Mouse (Mus musculus): ENCODE measurements around the gene Rhebl1. TPM values are rescaled to one million over a fixed set of nuclear protein-coding genes. Genes with fewer than 3 reads are reported as not detected.
"Not testable (repeated sequence)": the region's sequence is repeated elsewhere in the genome, so short reads cannot be mapped to it uniquely, and the experiment has no call there.

Gene Rhebl1
- polyA plus RNA-seq, 1 experiment from 2014 or later: 27.9 TPM

- Histone ChIP-seq H3K4me1 (peaks cover 9% of the 10 kb centered on the region; the same call in 1 of the 2 replicates), H3K27ac (no peak overlapping the region), H3K27me3 (ENCODE audit: low read depth, poor library complexity, severe bottlenecking) (no peaks in the 10 kb centered on the region), H3K36me3 (peaks cover 7% of the 10 kb centered on the region; the same call in 1 of the 2 replicates), H3K4me3 (no peak overlapping the region), H3K9me3 (replicated peaks) (no peaks in the 10 kb centered on the region)
- 78% methylated on average over 3 of the region's 3 CpGs for WGBS
- no peak for DNase-seq (ENCODE audit: low spot score)
These were observed 30.3 kb upstream of the Rhebl1 start for GRCm38 (mm10) chr15:98924682-98925081.

DNA sequence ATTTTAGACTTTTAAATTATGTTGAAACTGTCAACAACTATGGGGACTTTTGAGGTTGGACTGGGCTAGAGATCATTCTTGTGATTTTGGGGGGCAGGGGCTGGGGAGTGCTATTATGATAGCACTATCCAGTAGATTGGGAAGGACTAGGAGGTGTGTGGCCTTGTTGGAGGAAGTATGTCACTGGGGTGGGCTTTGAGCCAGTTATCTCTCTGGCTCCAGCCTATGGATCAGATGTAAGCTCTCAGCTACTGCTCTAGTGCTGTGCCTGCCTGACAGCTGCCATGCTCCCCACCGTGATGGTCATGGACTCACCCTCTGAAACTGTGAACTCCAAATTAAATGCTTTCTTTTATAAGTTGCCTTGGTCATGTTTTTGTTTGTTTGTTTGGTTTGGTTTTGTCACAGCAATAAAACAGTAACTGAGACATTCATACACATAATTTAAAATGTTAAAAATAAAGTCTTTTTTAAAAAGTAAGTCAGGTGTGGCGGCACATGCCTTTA, 28.7 kb upstream of the Rhebl1 start:
- DNase-seq (ENCODE audit: low spot score): no peak
- no peaks in the 10 kb centered on the region for H3K9me3 ChIP-seq (replicated peaks)
- no peak overlapping the region for H3K27ac ChIP-seq
- no peaks in the 10 kb centered on the region for H3K27me3 ChIP-seq (ENCODE audit: low read depth, poor library complexity, severe bottlenecking)
- H3K4me3 ChIP-seq: no peak overlapping the region
- H3K4me1 ChIP-seq: peaks cover 6% of the 10 kb centered on the region; the same call in 1 of the 2 replicates
- WGBS: 84% methylated on average over 2 of the region's 2 CpGs
- H3K36me3 ChIP-seq: peaks cover 7% of the 10 kb centered on the region; the same call in 1 of the 2 replicates

DNA sequence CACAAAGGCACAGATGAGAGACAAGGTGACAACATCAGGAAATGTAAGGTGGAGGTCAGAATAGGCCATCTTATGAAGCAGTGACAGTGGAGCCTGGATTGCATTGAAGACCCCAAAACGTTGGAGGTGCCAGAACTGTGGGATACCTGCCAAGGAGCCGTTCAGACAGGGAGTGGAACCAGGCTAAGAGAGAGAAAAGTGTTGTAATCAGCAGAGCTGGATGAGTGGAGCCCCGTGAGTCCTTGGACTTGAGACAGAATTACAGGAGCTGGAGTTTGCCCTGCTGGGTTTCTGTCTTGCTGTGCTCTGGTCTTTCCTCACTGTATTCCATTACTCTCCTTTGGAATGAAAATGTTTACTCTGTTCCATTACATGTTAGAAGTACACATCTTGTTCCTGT, 28.2 kb upstream of the Rhebl1 start:
- DNase-seq (ENCODE audit: low spot score): no peak
- H3K27me3 ChIP-seq (ENCODE audit: low read depth, poor library complexity, severe bottlenecking): no peaks in the 10 kb centered on the region
- H3K4me1 ChIP-seq: peaks cover 6% of the 10 kb centered on the region; the same call in 1 of the 2 replicates
- peaks cover 7% of the 10 kb centered on the region; the same call in 1 of the 2 replicates for H3K36me3 ChIP-seq
- no peak overlapping the region for H3K4me3 ChIP-seq
- 67% methylated on average over 3 of the region's 3 CpGs for WGBS
- no peaks in the 10 kb centered on the region for H3K9me3 ChIP-seq (replicated peaks)
- no peak overlapping the region for H3K27ac ChIP-seq

DNA sequence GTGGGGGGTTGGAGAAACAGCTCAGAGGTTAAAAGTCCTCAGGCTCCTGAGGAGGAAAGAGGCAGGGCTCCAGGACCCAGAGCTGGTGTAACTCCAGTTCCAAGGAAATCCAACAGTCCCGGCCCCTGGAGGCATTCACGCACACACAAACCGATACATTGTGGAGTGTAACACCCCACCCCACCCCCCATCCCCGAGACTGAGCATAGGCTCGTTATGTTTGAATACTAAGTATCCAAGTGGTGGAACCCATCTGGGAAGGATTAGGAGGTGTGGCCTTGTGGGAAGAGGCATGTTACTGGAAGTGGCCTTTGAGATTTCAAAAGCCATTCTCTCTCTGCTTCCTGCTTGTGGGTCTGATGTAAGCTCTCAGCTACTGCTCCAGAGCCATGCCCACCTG, 27.2 kb upstream of the Rhebl1 start:
- no peak overlapping the region for H3K27ac ChIP-seq
- WGBS: 80% methylated on average over 5 of the region's 5 CpGs

DNA sequence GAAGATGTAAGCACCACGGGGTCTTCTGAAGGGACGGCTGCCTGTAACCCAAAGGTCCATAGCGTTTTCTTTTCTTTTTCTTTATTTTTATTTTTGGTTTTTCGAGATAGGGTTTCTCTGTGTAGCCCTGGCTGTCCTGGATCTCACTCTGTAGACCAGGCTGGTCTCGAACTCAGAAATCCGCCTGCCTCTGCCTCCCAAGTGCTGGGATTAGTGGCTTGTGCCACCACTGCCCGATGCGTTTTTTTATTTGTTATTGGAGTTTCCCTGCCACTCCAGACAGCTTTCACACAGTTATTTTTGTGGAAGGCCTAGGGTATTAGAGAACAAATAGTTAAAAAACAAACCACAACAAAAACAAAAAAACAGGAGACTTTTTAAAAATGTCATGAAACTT, 24.2 kb upstream of the Rhebl1 start:
- peaks cover 27% of the 10 kb centered on the region for H3K36me3 ChIP-seq
- not testable (repeated sequence) for H3K27me3 ChIP-seq (ENCODE audit: low read depth, poor library complexity, severe bottlenecking); H3K9me3 ChIP-seq (replicated peaks); DNase-seq (ENCODE audit: low spot score)
- peaks cover 20% of the 10 kb centered on the region for H3K4me1 ChIP-seq
- 27% methylated on average over 8 of the region's 8 CpGs for WGBS
- peak overlapping the region; percentile 80 for H3K4me3 ChIP-seq
- peak overlapping the region; percentile 94 for H3K27ac ChIP-seq

More for the DNA sequence above, 27.2 kb upstream of the Rhebl1 start:
- Histone ChIP-seq H3K4me3 (no peak overlapping the region), H3K4me1 (peaks cover 13% of the 10 kb centered on the region), H3K36me3 (peaks cover 7% of the 10 kb centered on the region; the same call in 1 of the 2 replicates), H3K27me3 (ENCODE audit: low read depth, poor library complexity, severe bottlenecking) (no peaks in the 10 kb centered on the region), H3K9me3 (replicated peaks) (no peaks in the 10 kb centered on the region)
- DNase-seq (ENCODE audit: low spot score): no peak

- Histone ChIP-seq H3K4me3 (peak within 1 kb of the TSS; percentile 80), H3K36me3 (peaks cover 33% of the 10 kb centered on the region), H3K9me3 (replicated peaks) (no peaks in the 10 kb centered on the region), H3K4me1 (peaks cover 20% of the 10 kb centered on the region), H3K27ac (peak within 1 kb of the TSS; percentile 94), H3K27me3 (ENCODE audit: low read depth, poor library complexity, severe bottlenecking) (no peaks in the 10 kb centered on the region)
- DNase-seq (ENCODE audit: low spot score): peak; percentile 96
- under 1% methylated on average over 79 of the region's 82 CpGs for WGBS
These were observed 23.5 kb upstream of the Rhebl1 start, which contains the start of gene Lmbr1l for GRCm38 (mm10) chr15:98917538-98918498. Gene Lmbr1l (minus strand): TSS chr15:98918231.

DNA sequence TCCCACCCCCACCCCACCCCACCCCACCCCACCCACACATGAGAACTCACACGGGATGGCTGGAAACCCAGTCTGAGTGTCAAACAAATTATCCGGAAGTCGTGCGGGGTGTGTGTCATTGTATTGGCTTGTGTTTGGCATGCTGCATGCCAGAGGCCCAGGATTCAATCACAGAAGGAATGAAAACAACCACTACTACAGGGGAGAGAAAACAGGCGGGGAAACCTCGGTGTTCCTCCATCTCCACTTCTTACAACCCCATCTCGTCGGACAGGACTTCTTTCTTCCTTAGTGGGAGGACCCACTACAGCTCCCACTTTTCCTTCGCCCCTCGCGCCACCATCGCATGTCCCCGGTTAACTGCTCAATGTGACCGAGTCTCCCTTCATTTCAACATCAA, 22.8 kb upstream of the Rhebl1 start:
- peak overlapping the region; percentile 80 for H3K4me3 ChIP-seq
- peaks cover 20% of the 10 kb centered on the region for H3K4me1 ChIP-seq
- WGBS: under 1% methylated on average over 14 of the region's 14 CpGs
- H3K9me3 ChIP-seq (replicated peaks): no peaks in the 10 kb centered on the region
- peak overlapping the region; percentile 94 for H3K27ac ChIP-seq
- H3K36me3 ChIP-seq: peaks cover 41% of the 10 kb centered on the region
- DNase-seq (ENCODE audit: low spot score): no peak
- no peaks in the 10 kb centered on the region for H3K27me3 ChIP-seq (ENCODE audit: low read depth, poor library complexity, severe bottlenecking)

DNA sequence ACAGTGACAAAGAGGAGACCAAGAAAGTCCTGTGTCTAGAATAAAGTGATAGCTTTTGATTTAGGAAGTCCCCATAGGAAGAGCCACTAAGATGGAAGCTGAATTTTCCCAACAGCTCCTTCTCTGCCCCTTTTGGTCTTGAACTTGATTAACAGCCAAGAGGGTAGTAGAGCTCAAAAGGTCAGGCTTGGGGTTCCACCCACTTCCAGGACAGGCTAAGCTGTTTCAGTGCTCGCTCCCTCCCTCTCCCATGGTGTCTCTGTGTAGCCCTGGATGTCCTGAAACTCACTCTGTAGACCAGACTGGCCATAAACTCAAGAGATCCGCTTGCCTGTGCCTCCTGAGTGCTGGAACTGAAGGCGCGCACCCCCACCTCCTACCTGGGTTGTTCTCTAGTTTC, 21.7 kb upstream of the Rhebl1 start:
- Histone ChIP-seq H3K36me3 (peaks cover 47% of the 10 kb centered on the region), H3K27ac (no peak overlapping the region), H3K4me1 (peaks cover 20% of the 10 kb centered on the region), H3K9me3 (replicated peaks) (no peaks in the 10 kb centered on the region), H3K27me3 (ENCODE audit: low read depth, poor library complexity, severe bottlenecking) (no peaks in the 10 kb centered on the region), H3K4me3 (peak overlapping the region; percentile 80)
- DNase-seq (ENCODE audit: low spot score): no peak
- WGBS: 85% methylated on average over 4 of the region's 4 CpGs

DNA sequence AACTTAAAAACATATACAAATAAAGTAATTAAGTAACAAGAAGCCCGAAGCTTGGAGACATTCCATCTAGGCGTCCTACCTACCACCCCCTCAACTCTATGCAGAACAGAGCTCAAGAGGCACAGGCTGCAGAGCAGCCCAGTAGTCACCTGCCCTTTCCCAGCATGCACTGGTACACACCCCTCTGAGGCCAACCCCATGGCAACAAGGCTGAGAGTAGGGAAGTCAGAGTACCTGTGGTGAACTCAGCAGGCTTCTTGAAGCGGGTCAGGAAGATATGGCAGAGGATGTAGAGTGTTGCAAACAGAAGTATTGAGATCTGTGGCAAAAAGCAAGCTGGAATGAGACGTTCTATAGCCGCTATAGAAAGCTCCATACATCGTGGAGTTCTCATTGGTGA, 20.6 kb upstream of the Rhebl1 start:
- no peaks in the 10 kb centered on the region for H3K27me3 ChIP-seq (ENCODE audit: low read depth, poor library complexity, severe bottlenecking)
- no peak overlapping the region for H3K27ac ChIP-seq
- WGBS: 93% methylated on average over 6 of the region's 6 CpGs
- H3K4me1 ChIP-seq: peaks cover 20% of the 10 kb centered on the region
- no peak overlapping the region for H3K4me3 ChIP-seq
- DNase-seq (ENCODE audit: low spot score): no peak
- H3K36me3 ChIP-seq: peaks cover 58% of the 10 kb centered on the region
- no peaks in the 10 kb centered on the region for H3K9me3 ChIP-seq (replicated peaks)

- peaks cover 72% of the 10 kb centered on the region for H3K36me3 ChIP-seq
These were observed 10.4 kb upstream of the Rhebl1 start for GRCm38 (mm10) chr15:98904692-98905091.

DNA sequence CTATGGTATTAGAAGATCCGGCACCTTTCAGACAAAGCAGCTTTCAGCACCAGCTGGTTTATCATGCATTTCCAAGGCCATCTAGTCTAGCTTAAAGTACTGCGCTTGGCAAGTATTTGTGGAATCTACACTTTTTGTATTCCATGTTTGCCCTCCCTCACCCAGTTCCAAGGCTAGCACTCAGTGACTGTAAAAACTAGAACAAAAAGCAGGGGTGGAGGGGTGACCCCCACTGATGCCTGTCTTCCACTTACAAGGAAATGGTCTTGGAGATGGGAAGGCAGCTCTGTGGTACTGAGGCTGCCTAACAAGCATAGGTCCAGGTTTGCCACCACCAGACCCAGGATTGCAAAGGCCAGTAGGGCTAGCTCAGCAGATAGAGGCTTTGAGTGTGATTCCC, 8.3 kb upstream of the Rhebl1 start:
- Histone ChIP-seq H3K4me1 (peaks cover 11% of the 10 kb centered on the region), H3K9me3 (replicated peaks) (no peaks in the 10 kb centered on the region), H3K4me3 (no peak overlapping the region), H3K27me3 (ENCODE audit: low read depth, poor library complexity, severe bottlenecking) (peaks cover 33% of the 10 kb centered on the region), H3K27ac (no peak overlapping the region), H3K36me3 (peaks cover 51% of the 10 kb centered on the region)
- 94% methylated on average over 2 of the region's 2 CpGs for whole genome bisulfite sequencing
- DNase-seq (ENCODE audit: low spot score): no peak

More at GRCm38 (mm10) chr15:98904692-98905091, 10.4 kb upstream of the Rhebl1 start:
- DNase-seq (ENCODE audit: low spot score): peak; percentile 74
- Histone ChIP-seq H3K27ac (no peak overlapping the region), H3K9me3 (replicated peaks) (no peaks in the 10 kb centered on the region), H3K27me3 (ENCODE audit: low read depth, poor library complexity, severe bottlenecking) (peaks cover 12% of the 10 kb centered on the region), H3K4me1 (no peaks in the 10 kb centered on the region), H3K4me3 (no peak overlapping the region)
- 31% methylated on average over 10 of the region's 10 CpGs for WGBS

- WGBS: 60% methylated on average over 1 of the region's 1 CpGs
- H3K27ac ChIP-seq: no peak overlapping the region
- peaks cover 41% of the 10 kb centered on the region for H3K36me3 ChIP-seq
- H3K4me3 ChIP-seq: no peak overlapping the region
- H3K27me3 ChIP-seq (ENCODE audit: low read depth, poor library complexity, severe bottlenecking): peaks cover 44% of the 10 kb centered on the region
- no peak for DNase-seq (ENCODE audit: low spot score)
- peaks cover 18% of the 10 kb centered on the region for H3K4me1 ChIP-seq
- no peaks in the 10 kb centered on the region for H3K9me3 ChIP-seq (replicated peaks)
These were observed 7.2 kb upstream of the Rhebl1 start for GRCm38 (mm10) chr15:98901530-98901929.

Data from limb, embryonic 10.5 days (tissue).